Mouse (Mus musculus) granulocyte monocyte progenitor cell, adult 5-6 weeks (primary cell): ENCODE measurements around the gene Il6ra. TPM values are rescaled to one million over a fixed set of nuclear protein-coding genes. Genes with fewer than 3 reads are reported as not detected.
A peak's percentile ranks its signal among the peaks of the same experiment; 100 is the strongest.
"Not testable (repeated sequence)": the region's sequence is repeated elsewhere in the genome, so short reads cannot be mapped to it uniquely, and the experiment has no call there.

Experiments
- ATAC-seq: replicated peaks from 2 replicates; pipeline ENCODE4 v1.8.0; 2016; ENCODE audit warnings: mild to moderate bottlenecking, moderate TSS enrichment, inconsistent platforms; ENCODE audit not compliant: poor library complexity, severe bottlenecking
- total RNA-seq, 2 experiments: library from RNA; stranded (forward) in 1 of 2; stranded (reverse) in 1 of 2; fragments of 200-712, 200-1000 nt in 1 of 2; fragments of >200 nt in 1 of 2; fragmentation: Nextera tagmentation in 1 of 2; gene quantifications; 2 replicates each; pipeline ENCODE4 v1.2.3; 2014 to 2017

Gene Il6ra
- total RNA-seq, 2 experiments from 2014 or later, result 20.8 to 36.8 TPM

DNA sequence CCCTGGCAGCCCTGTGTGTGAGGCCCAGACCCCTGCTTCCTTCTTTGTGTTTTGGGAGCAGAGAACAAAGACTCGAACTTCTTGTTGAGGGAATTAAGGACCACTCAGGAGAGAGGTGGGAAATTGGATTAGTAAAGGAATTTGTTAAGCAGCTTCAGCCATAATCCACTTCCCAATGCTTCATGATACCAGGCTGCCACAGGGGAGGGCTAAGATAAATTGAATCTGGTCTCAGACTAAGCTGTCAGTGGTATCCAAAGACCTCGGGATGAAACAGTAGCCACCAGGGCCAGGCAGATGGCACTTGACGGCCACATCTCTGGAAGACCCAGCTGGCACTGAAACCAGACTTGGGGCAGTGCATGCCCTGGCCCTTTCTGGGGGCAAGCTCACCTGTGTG, 34.5 kb downstream of the Il6ra start:
- ATAC-seq, result no peak

DNA sequence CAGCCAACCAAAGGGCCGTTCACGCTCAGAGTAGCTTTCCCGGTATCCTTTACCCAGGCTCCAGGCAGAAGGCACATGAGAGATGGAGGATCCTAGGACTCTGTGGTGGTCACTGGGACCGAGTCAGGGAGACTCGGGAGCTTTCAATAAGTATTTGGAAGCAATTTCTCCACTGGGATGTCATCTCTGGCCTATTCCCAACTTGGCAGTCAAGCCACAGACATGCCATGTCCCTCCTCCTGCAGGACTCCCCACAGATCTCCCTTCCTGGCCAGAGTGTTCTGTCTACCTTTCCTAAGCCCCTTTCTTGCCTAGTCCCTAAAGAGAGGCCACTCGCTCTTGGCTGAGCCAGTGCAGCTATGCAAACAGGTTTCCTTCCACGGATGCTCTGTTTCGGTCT, 35.9 kb downstream of the Il6ra start:
- no peak for ATAC-seq

GRCm38 (mm10) chr3:89876469-89876868, 36.5 kb downstream of the Il6ra start:
- ATAC-seq, result no peak

DNA sequence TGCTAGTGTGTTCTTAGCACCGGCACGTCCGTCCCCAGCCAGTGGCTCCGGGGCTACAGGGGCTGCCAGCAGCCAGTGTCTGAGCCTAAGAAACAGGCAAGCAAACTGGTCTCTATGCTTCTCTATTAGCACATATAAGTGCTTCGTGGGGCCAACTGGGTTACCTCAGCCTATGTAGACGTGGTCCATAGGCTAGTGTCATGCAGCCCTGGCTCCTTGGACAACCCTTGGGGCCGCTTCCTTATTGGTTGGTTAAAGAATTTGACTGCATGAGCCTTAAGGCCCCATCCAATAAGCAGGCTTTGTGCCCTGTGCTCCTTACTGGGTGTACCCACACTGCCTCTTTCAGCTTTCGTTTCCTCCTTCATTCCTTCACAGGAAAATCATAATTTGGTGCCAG, 37.2 kb downstream of the Il6ra start:
- 0 out of 2 replicates have a peak, but pooled peaks have one; percentile 16 for ATAC-seq

DNA sequence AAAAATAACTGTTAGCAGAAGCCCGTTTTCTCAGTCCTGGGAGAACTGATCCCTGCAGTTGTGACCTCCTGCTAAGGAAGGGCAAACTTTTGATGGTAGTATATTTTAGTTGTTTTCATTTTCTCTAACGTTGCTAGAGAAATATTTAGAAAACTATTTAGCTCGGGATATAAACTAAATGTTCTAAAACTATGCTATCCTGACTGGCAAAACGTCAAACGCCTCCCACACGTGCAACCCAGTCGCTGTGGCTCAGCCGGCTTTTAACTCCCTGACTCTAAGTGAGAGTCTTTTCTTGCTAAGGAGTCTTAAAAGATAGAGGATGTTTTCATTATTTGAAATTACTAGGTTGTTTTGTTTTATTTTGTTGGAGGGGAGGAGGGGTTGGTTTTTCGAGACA, 38.0 kb downstream of the Il6ra start:
- ATAC-seq, result no peak

DNA sequence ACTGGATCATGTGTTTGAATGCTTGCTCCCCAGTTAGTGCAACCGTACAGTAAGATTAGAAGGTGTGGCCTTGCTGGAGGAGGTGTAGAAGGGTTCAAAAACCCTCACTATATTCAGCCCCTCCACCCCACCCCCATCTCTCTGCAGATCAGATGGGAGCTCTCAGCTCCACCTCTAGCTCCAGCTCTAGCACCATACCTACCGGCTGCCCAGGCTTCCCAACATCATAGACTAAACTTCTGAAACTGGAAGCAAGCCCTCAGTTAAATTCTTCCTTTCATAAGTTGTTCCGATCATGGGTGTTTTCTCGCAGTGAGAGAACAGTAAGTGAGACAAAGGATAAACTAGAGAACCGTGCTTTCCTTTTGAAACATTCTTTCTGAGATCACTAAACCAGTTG, 38.9 kb downstream of the Il6ra start:
- no peak for ATAC-seq

DNA sequence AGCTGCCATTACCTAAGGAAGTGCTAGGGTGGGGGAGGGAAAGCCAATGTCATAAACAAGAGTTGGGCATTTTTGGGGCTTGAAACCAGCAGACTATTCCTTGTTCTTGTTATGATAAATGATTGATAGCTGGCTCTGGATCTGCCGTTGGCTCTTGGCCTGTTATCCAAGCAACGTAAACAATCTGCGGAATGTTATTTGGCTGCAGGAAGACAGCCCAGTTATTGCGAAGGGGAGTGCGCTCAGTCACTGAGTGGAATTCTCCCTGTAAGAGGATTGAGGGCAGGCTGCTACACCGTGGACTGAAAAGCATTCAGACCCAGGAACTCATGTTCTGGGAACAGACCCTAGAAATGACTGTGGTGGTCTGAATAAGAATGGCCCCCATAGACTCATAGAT, 40.3 kb downstream of the Il6ra start:
- ATAC-seq, result no peak

- ATAC-seq, result peak; percentile 47
These were observed 40.8 kb downstream of the Il6ra start for GRCm38 (mm10) chr3:89872209-89872608.

DNA sequence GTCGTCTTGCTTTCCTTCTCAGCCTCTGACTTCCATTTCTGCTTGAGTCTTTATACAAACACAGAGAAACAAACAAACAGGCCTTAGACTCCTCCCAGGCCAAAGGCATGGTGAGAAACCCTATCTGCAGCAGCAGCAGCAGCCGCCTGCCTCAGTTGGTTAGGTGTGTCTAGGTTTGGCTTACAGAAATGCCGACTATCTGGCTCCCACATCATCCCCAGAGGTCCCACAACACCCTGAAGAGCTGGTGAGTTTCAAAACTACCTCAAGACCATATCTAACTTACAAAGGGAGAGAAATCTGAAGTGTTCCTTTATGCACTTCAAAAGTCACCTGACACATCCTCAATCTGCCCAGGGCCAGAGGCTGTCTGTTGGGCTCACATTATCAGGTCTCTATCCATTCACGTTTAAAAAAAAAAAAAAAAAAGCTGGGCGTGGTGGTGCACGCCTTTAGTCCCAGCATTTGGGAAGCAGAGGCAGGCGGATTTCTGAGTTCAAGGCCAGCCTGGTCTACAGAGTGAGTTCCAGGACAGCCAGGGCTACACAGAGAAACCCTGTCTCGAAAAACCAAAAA, 41.6 kb downstream of the Il6ra start:
- ATAC-seq, result no peak

GRCm38 (mm10) chr3:89870472-89871271, 42.3 kb downstream of the Il6ra start:
- ATAC-seq, result no peak

GRCm38 (mm10) chr3:89869556-89869955, 43.4 kb downstream of the Il6ra start:
- ATAC-seq, result 0 out of 2 replicates have a peak, but pooled peaks have one; percentile 15

DNA sequence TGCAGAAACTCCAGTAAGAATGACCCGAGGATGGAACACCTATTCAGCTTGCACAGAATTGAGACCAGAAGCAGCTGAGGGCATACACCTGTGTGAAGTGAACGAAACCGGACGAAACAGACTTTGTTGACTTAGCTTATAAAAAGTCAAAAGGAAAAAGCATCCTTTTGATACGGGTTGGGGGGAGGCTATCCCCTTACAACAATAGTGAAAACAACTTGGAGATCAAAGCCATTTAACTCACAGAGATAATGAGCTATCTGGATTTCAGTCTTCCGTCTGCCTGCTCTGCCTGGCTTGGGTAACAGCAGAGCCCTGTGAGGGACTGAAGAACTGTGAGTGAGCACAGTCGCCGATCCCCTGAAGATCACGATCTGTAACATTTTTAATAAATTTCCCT, 44.0 kb downstream of the Il6ra start:
- ATAC-seq, result no peak

- ATAC-seq, result no peak
These were observed 44.6 kb downstream of the Il6ra start for GRCm38 (mm10) chr3:89868357-89868756.

DNA sequence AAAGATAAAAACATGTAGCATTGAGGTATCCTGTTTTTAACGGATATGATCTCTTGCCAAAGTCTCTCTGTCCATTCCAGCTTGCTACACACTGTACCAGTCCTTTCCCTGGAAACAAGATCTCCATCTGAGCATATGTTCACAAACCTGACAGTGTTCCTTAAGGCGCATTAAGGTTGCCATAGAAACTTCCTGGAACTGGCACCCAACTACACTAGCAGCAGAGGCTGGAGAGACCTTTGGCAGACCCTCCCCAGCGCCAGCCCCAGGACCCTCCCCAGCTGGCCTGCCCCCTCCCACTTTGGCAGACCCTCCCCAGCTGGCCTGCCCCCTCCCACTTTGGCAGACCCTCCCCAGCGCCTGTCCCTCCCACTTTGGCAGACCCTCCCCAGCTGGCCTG, 45.3 kb downstream of the Il6ra start:
- no peak for ATAC-seq

DNA sequence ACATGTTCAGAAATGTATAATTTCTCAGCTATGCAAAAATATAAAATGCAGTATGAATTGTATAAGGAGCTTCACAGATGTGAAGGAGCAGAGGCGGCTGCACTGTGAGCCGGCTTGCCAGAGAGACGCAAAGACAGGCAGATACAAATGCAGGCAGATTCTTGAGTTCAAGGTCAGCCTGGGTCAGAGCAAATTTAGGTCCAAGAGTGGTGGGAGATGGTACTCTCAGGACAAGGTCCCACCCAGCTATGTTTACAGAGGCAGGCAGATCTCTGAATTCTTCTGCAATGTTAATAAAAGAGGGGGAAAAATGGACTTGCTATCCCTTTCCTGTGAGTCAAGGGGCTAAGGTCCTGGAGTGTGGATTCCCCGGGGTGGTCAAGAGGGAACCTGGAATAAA, 47.2 kb downstream of the Il6ra start:
- no peak for ATAC-seq

DNA sequence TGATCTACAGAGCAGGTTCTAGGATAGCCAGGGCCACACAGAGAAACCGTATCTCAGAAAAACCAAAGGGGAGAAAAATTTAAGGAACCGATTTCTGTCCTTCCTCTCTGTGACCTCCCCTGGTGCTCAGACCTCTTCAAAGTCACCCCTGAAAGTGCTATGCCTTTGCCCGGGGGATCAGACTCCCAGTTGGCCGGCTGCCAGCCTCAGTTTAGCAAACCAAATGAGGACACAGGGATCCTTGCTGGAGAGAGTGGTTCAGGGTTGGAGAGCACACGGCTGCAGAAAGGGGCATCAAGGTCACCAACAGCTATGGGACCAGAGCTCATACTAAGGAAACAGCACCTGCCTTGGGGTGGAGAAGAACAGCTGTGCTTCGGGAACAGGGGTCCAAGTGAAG, 48.0 kb downstream of the Il6ra start:
- no peak for ATAC-seq

DNA sequence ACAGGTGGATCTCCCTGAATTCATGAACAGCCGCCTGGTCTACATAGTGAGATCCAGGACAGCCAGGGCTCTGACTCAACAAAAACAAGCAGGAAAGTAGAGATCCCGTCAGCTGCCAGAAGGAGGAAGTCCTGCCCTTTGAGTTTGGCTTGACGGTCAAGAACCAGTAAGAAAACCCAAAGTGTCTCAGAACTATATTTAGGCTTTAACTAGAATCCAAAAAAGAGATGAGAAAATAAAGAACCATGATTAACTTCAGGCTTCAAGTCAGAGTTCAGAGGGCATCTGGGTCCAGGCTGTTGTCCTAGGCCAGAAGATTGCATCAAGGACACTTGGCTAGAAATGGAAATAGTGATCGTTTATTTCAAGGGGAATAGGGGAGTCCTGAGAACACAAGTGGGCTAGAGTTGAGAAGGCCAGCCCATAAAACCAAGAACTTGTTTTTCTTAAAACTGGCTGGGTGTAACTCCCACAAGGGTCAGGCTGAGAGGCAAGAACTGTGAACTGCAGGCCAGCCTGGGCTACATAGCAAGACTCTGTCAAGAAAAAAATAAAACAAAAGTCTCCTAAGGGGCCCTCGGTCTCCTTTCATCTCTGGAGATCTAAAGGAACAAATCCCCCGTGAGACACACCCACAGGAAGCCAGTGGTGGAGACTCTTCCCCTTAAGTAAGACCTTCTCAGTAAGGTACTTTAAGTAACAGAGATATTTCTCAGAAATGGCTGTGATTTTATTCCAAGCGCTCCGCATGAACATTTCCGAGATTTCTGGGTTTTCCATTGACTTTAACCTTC, 49.1 kb downstream of the Il6ra start:
- ATAC-seq, result 0 out of 2 replicates have a peak, but pooled peaks have one; percentile 31

- not testable (repeated sequence) for ATAC-seq
These were observed 49.7 kb downstream of the Il6ra start for GRCm38 (mm10) chr3:89863276-89863675.

DNA sequence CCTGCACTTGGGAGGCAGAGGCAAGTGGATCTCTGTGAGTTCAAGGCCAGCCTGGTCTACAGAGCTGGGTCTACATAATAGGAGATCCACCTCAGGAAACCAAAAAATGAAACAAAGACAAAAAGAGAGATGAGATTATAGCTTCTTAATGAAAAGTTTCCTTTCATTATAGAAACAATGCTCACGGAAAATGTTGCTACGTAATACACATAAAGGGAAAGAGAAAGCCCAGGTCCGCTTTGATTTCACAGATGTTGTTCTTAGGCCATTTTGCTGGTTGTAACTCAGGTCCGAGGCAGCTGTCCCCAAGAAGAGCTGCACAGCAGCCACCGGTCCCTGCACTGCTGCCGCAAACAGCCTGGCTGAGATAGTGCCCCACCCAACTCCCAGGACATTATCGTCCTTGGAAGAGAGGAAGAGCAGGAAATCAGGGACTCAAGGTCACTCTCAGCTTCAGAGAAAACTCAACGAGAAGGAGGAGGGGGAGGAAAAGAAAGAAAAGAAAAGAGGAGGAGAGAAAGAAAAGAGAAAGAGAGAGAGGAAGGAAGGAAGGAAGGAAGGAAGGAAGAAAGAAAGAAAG, 50.7 kb downstream of the Il6ra start:
- no peak for ATAC-seq

- ATAC-seq, result peak; percentile 91
These were observed 51.9 kb downstream of the Il6ra start for GRCm38 (mm10) chr3:89861070-89861469.

- ATAC-seq, result no peak
These were observed 52.7 kb downstream of the Il6ra start for GRCm38 (mm10) chr3:89860343-89860742.
